In genomic region chr11:87422511-87423340, GRCm38 (mm10) we compare ENCODE assay signal across 8 mouse cellular contexts. TPM values are rescaled to one million over a fixed set of nuclear protein-coding genes. Genes with fewer than 3 reads are reported as not detected.
DNase-seq lines count a peak whose midpoint lies in the region; ATAC-seq and TF ChIP-seq lines count a peak whose summit lies in the region.

No protein-coding gene starts in this region.

- peak overlapping the region; percentile 64 for H3K9ac ChIP-seq in embryonic facial prominence, embryonic 14.5 days (ENCODE audit: low read depth, low read length)
- H3K9ac ChIP-seq in limb, embryonic 14.5 days (ENCODE audit: low read depth, low read length, severe bottlenecking), result peak overlapping the region; percentile 48
- peak overlapping the region; percentile 34 for H3K9ac ChIP-seq in midbrain, postnatal 0 days (replicated peaks; ENCODE audit: low read length, poor library complexity, severe bottlenecking)

- TF ChIP-seq CTCF in midbrain, postnatal 0 days (IDR thresholded peaks at IDR 0.05), result no peak

- H3K4me1 ChIP-seq in embryonic facial prominence, embryonic 14.5 days (ENCODE audit: control insufficient read depth, insufficient read depth, low read length), result peaks cover 5% of the 10 kb centered on the region; the same call in 1 of the 2 replicates
- peaks cover 8% of the 10 kb centered on the region; the same call in 1 of the 2 replicates for H3K4me1 ChIP-seq in limb, embryonic 14.5 days (ENCODE audit: control insufficient read depth, insufficient read depth, low read length)
- H3K4me1 ChIP-seq in midbrain, postnatal 0 days (ENCODE audit: insufficient read depth, low read length), result no peaks in the 10 kb centered on the region; the same call in 1 of the 2 replicates

- peak overlapping the region; percentile 98 for H3K27ac ChIP-seq in embryonic facial prominence, embryonic 14.5 days (replicated peaks; ENCODE audit: low read depth, low read length)
- H3K27ac ChIP-seq in limb, embryonic 14.5 days (replicated peaks; ENCODE audit: low read depth, low read length), result peak overlapping the region; percentile 94
- H3K27ac ChIP-seq in midbrain, postnatal 0 days (ENCODE audit: low read depth, low read length), result peak overlapping the region; percentile 90

- no peaks in the 10 kb centered on the region for H3K27me3 ChIP-seq in embryonic facial prominence, embryonic 14.5 days (replicated peaks; ENCODE audit: control insufficient read depth, insufficient read depth, low read length)
- no peaks in the 10 kb centered on the region for H3K27me3 ChIP-seq in limb, embryonic 14.5 days (ENCODE audit: control insufficient read depth, insufficient read depth, low read length)
- no peaks in the 10 kb centered on the region for H3K27me3 ChIP-seq in midbrain, postnatal 0 days (ENCODE audit: insufficient read depth, low read length)

- no peaks in the 10 kb centered on the region for H3K36me3 ChIP-seq in embryonic facial prominence, embryonic 14.5 days (ENCODE audit: control insufficient read depth, insufficient read depth, low read length)
- no peaks in the 10 kb centered on the region for H3K36me3 ChIP-seq in limb, embryonic 14.5 days (ENCODE audit: control insufficient read depth, insufficient read depth, low read length)
- H3K36me3 ChIP-seq in midbrain, postnatal 0 days (ENCODE audit: insufficient read depth, low read length), result no peaks in the 10 kb centered on the region

- TF ChIP-seq POLR2A in limb, embryonic 14.5 days (IDR thresholded peaks at IDR 0.05; ENCODE audit: borderline replicate concordance, extremely low read depth, insufficient read depth, insufficient read length), result peak; percentile 100; the same call in 1 of the 2 replicates

- WGBS in embryonic facial prominence, embryonic 14.5 days, result under 1% methylated on average over 26 of the region's 26 CpGs
- under 1% methylated on average over 24 of the region's 26 CpGs for WGBS in limb, embryonic 14.5 days
- under 1% methylated on average over 24 of the region's 26 CpGs for WGBS in midbrain, postnatal 0 days

- no peaks in the 10 kb centered on the region for H3K9me3 ChIP-seq in embryonic facial prominence, embryonic 14.5 days (ENCODE audit: control insufficient read depth, low read length)
- H3K9me3 ChIP-seq in limb, embryonic 14.5 days (ENCODE audit: control insufficient read depth, low read length), result no peaks in the 10 kb centered on the region
- H3K9me3 ChIP-seq in midbrain, postnatal 0 days (ENCODE audit: low read length), result no peaks in the 10 kb centered on the region

- peak overlapping the region; percentile 37 for H3K4me3 ChIP-seq in embryonic facial prominence, embryonic 14.5 days (ENCODE audit: low read depth, low read length)
- H3K4me3 ChIP-seq in limb, embryonic 14.5 days (replicated peaks; ENCODE audit: low read length), result peak overlapping the region; percentile 25
- H3K4me3 ChIP-seq in midbrain, postnatal 0 days (ENCODE audit: low read depth, low read length), result peak overlapping the region; percentile 35

- peak; percentile 99 for DNase-seq in 416B (ENCODE audit: low read depth)
- peak; percentile 43 to 60 for DNase-seq in adrenal gland, postnatal 4 days (ENCODE audit: low spot score in 2 of 2)
- peak; percentile 98 for DNase-seq in embryonic facial prominence, embryonic 14.5 days (ENCODE audit: low spot score)
- peak; percentile 92 for DNase-seq in heart, adult 8-10 months (ENCODE audit: low spot score)
- DNase-seq in kidney, adult 9 months, result peak; percentile 96
- DNase-seq in limb, embryonic 14.5 days (ENCODE audit: low spot score), result peak; percentile 96
- peak; percentile 96 for DNase-seq in midbrain, postnatal 0 days (ENCODE audit: low spot score)
- DNase-seq in spleen, postnatal 14 days (ENCODE audit: low spot score in 2 of 2), result peak; percentile 67 to 78

- ATAC-seq in embryonic facial prominence, embryonic 14.5 days (ENCODE audit: low read depth), result peak; percentile 84
- ATAC-seq in limb, embryonic 14.5 days (ENCODE audit: low FRiP score, low read depth), result peak; percentile 84
- peak; percentile 84 for ATAC-seq in midbrain, postnatal 0 days (ENCODE audit: low FRiP score)

- peak overlapping the region; percentile 69 for H3K4me2 ChIP-seq in embryonic facial prominence, embryonic 14.5 days (ENCODE audit: low read depth, low read length)
- peak overlapping the region; percentile 50 for H3K4me2 ChIP-seq in limb, embryonic 14.5 days (replicated peaks; ENCODE audit: low read depth, low read length, severe bottlenecking)
- peak overlapping the region; percentile 47 for H3K4me2 ChIP-seq in midbrain, postnatal 0 days (ENCODE audit: low read depth, low read length, poor library complexity, severe bottlenecking)

RNA-seq across cellular contexts. Expression of gene Tex14, which starts 17.9 kb away (rescaled TPM):
- total RNA-seq in adrenal gland, postnatal 4 days (2021), result 1 to 10 TPM in 1 of 2 experiments, under 1 TPM in 1; 0.34 to 1.0 TPM
- 4.8 and 5.6 TPM in 2 replicates for polyA plus RNA-seq in embryonic facial prominence, embryonic 14.5 days (2014; fragmentation: Nextera tagmentation; extraction: Ambion mirVana)
- total RNA-seq in heart, adult 8-10 months (2022), result under 1 TPM in 3 of 4 experiments, not detected in 1; 0.16 to 0.29 (median 0.19) TPM
- polyA plus RNA-seq in limb, embryonic 14.5 days (2012; rRNA removed), result 1.3 and 1.5 TPM in 2 replicates
- polyA plus RNA-seq in limb, embryonic 14.5 days (2014; fragmentation: Nextera tagmentation; extraction: Ambion mirVana), result 1.6 and 2.0 TPM in 2 replicates
- 0.66 and 4.0 TPM in 2 replicates for total RNA-seq in midbrain, postnatal 0 days (2014; rRNA removed)
- polyA plus RNA-seq in midbrain, postnatal 0 days (2015; fragmentation: Nextera tagmentation; extraction: Ambion mirVana), result 0.31 and 0.35 TPM in 2 replicates

RNA-seq across cellular contexts. Expression of gene Rad51c, which starts 18.0 kb away (rescaled TPM):
- 1 to 10 TPM; 3.2 to 6.1 TPM for total RNA-seq in adrenal gland, postnatal 4 days (2021)
- 5.2 and 7.2 TPM in 2 replicates for polyA plus RNA-seq in embryonic facial prominence, embryonic 14.5 days (2014; fragmentation: Nextera tagmentation; extraction: Ambion mirVana)
- total RNA-seq in heart, adult 8-10 months (2022), result 1 to 10 TPM in 2 of 4 experiments, under 1 TPM in 2; 0.72 to 2.0 (median 1.2) TPM
- 9.8 and 10.0 TPM in 2 replicates for polyA plus RNA-seq in limb, embryonic 14.5 days (2012; rRNA removed)
- polyA plus RNA-seq in limb, embryonic 14.5 days (2014; fragmentation: Nextera tagmentation; extraction: Ambion mirVana), result 6.1 and 8.0 TPM in 2 replicates
- total RNA-seq in midbrain, postnatal 0 days (2014; rRNA removed), result 2.0 and 2.4 TPM in 2 replicates
- polyA plus RNA-seq in midbrain, postnatal 0 days (2015; fragmentation: Nextera tagmentation; extraction: Ambion mirVana), result 1.8 and 2.1 TPM in 2 replicates

Comparison
In these comparisons a context has a peak if more than half of its experiments do, and no peak if none do; other contexts are left out.
1. Peak in every context shown above with its lines: DNase-seq, ATAC-seq, H3K4me3 ChIP-seq and H3K27ac ChIP-seq.